Mouse (Mus musculus) hindbrain, embryonic 10.5 days (tissue): ENCODE measurements around the gene Sh3bgrl. TPM values are rescaled to one million over a fixed set of nuclear protein-coding genes. Genes with fewer than 3 reads are reported as not detected.
A peak's percentile ranks its signal among the peaks of the same experiment; 100 is the strongest.

Experiments used
- DNase-seq: peaks from one replicate; pipeline ENCODE4 v3.0.0-alpha.2; 2017; ENCODE audit warnings: low spot score
- H3K27ac ChIP-seq: fragments of 300-500 bp; sonication (generic); 2 replicates; pipeline ENCODE4 v1.5.1; 2016; ENCODE audit warnings: mild to moderate bottlenecking, moderate library complexity
- H3K27me3 ChIP-seq: fragments of 300-500 bp; sonication (generic); 2 replicates; pipeline ENCODE4 v1.6.1; 2016; ENCODE audit warnings: mild to moderate bottlenecking; ENCODE audit not compliant: poor library complexity, insufficient read depth, severe bottlenecking
- H3K36me3 ChIP-seq: fragments of 300-500 bp; sonication (generic); 2 replicates; pipeline ENCODE4 v1.6.1; 2016; ENCODE audit warnings: mild to moderate bottlenecking, moderate library complexity
- H3K4me1 ChIP-seq: fragments of 300-500 bp; sonication (generic); replicated peaks from 2 replicates; pipeline ENCODE4 v1.6.1; 2016; ENCODE audit warnings: mild to moderate bottlenecking
- H3K4me3 ChIP-seq: fragments of 300-500 bp; sonication (generic); 2 replicates; pipeline ENCODE4 v1.5.1; 2016; ENCODE audit warnings: mild to moderate bottlenecking, moderate library complexity
- H3K9me3 ChIP-seq: fragments of 300-500 bp; sonication (generic); 2 replicates; pipeline ENCODE4 v1.6.1; 2016; ENCODE audit warnings: mild to moderate bottlenecking, moderate library complexity
- WGBS: fragments of 180-500 bp; shearing (Covaris S2); methylation state at CpG from one replicate; pipeline ENCODE4 v1.1.7; 2016; 5-methylcytosine and 5-hydroxymethylcytosine counted together
- polyA plus RNA-seq: library from polyadenylated mRNA; unstranded; fragments of >200 nt; fragmentation: Nextera tagmentation; extraction: Ambion mirVana; gene quantifications from 2 replicates; pipeline ENCODE4 v1.2.1, GENCODE M21; 2016

Gene Sh3bgrl
- polyA plus RNA-seq, 1 experiment from 2014 or later, result 135 TPM

DNA sequence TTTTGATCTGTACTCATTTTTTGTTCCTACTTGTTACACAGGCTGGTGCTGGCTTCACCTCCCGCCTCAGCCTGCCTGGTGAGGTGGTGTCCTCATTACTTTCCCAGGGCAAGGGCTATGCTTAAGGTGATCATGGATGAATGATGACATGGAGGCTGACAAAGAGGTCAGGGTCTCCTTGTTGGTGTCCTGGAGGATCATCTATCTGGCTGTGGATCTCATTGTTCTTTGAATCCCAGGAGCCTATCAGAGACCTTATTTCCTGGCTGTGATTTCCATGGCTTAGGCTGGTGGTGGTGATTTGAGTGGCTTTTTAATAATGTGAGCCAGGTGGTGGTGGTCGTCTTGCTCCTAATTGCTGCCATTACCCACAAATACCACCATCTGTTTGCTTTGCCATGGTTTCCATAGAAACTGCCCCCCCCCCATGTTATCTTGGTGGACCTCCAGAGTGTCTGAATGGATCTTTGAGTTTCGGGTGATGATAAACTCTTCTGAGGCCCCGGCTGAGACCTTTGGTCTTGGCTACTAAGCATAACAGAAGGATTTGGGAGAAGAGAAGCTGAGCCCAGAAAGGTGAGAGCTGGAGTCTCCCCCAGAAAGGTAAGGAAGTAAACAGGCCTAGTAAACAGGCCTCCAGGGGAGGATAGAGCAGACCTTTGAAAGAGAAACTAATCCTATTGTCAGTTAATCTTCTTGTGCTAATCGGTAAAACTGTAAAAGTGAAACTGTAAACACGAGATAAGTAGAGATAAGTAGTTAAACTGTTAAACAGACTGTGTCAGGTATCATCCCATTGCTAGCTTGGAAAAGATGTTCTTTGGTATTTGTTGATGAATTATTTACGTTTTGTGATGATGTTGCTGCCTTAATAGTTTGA, 18.5 kb downstream of the Sh3bgrl start:
- peak; percentile 24 for DNase-seq
- 35% methylated on average over 7 of the region's 7 CpGs for WGBS
- H3K9me3 ChIP-seq, result no peaks in the 10 kb centered on the region

DNA sequence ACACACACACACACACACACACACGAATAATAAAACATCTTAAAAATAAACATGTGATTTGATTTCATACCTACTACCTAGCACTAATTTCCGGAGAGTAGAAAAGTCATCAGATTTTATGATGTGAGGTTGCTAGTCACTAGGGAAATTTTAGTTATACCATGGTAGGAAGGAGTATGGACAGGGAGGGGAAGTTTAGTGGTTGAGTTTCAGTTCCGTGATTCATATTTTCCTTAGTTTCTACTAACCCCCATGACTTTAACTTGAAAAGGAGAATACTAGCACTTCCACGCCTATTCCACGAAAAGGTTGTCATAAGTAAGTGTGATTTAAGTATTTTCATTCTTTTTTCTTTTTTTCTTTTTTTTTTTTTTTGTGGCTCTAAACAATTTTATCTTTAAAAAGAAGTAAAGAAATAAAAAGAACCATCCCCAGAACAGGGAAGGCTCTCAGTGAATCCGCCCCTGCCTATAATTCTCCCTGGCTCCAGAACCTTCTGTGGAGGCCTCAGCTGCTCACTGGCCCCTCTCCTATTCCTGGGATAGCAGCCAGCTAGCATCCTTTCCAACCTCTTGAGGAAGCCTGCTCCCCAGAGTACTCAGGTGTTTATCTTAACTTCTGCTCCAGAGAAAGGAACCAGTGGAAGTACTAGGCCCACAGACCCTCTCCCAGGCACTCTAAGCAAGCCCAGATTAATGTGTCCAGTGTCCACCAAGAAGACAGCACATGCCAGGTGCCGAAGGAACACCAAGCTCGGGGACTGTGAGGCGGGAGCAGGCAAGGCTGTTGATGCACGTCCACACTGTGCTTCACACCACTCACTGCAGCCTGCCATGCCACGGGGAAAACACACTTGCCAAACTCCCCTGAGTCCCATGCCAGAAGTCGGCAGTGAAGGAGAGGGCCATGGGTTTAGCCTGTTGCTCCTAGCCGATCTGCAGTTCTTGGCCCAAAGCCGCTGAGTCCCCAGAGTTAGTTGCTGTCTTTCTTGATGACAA, 25.0 kb downstream of the Sh3bgrl start:
- Histone ChIP-seq H3K27ac (no peak overlapping the region), H3K27me3 (no peaks in the 10 kb centered on the region), H3K4me1 (0 out of 2 replicates have a peak, but pooled peaks cover 5% of the 10 kb centered on the region), H3K9me3 (no peaks in the 10 kb centered on the region), H3K36me3 (peaks cover 3% of the 10 kb centered on the region; the same call in 1 of the 2 replicates), H3K4me3 (no peak overlapping the region)
- WGBS, result 81% methylated on average over 14 of the region's 14 CpGs
- no peak for DNase-seq

More for the DNA sequence above, 18.5 kb downstream of the Sh3bgrl start:
- Histone ChIP-seq H3K27me3 (no peaks in the 10 kb centered on the region), H3K27ac (no peak overlapping the region), H3K4me1 (peaks cover 7% of the 10 kb centered on the region; the same call in 1 of the 2 replicates), H3K4me3 (no peak overlapping the region), H3K36me3 (peaks cover 3% of the 10 kb centered on the region; the same call in 1 of the 2 replicates)

GRCm38 (mm10) chrX:109121161-109121560, 26.0 kb downstream of the Sh3bgrl start:
- WGBS, result 45% methylated on average over 9 of the region's 9 CpGs
- no peak overlapping the region for H3K4me3 ChIP-seq
- peaks cover 3% of the 10 kb centered on the region; the same call in 1 of the 2 replicates for H3K36me3 ChIP-seq
- no peaks in the 10 kb centered on the region for H3K9me3 ChIP-seq
- H3K27me3 ChIP-seq, result no peaks in the 10 kb centered on the region
- H3K4me1 ChIP-seq, result 0 out of 2 replicates have a peak, but pooled peaks cover 5% of the 10 kb centered on the region
- DNase-seq, result no peak
- no peak overlapping the region for H3K27ac ChIP-seq

GRCm38 (mm10) chrX:109122670-109123069, 27.5 kb downstream of the Sh3bgrl start:
- no peak overlapping the region for H3K27ac ChIP-seq
- H3K4me3 ChIP-seq, result no peak overlapping the region
- 0 out of 2 replicates have a peak, but pooled peaks cover 5% of the 10 kb centered on the region for H3K4me1 ChIP-seq
- WGBS, result 63% methylated on average over 1 of the region's 1 CpGs
- H3K9me3 ChIP-seq, result no peaks in the 10 kb centered on the region
- H3K27me3 ChIP-seq, result no peaks in the 10 kb centered on the region
- DNase-seq, result no peak
- H3K36me3 ChIP-seq, result peaks cover 3% of the 10 kb centered on the region; the same call in 1 of the 2 replicates

- Histone ChIP-seq H3K27ac (no peak overlapping the region), H3K9me3 (no peaks in the 10 kb centered on the region), H3K4me3 (no peak overlapping the region), H3K4me1 (0 out of 2 replicates have a peak, but pooled peaks cover 5% of the 10 kb centered on the region), H3K27me3 (no peaks in the 10 kb centered on the region), H3K36me3 (no peaks in the 10 kb centered on the region)
- DNase-seq, result no peak
Observed at GRCm38 (mm10) chrX:109123762-109124161, 28.6 kb downstream of the Sh3bgrl start.

DNA sequence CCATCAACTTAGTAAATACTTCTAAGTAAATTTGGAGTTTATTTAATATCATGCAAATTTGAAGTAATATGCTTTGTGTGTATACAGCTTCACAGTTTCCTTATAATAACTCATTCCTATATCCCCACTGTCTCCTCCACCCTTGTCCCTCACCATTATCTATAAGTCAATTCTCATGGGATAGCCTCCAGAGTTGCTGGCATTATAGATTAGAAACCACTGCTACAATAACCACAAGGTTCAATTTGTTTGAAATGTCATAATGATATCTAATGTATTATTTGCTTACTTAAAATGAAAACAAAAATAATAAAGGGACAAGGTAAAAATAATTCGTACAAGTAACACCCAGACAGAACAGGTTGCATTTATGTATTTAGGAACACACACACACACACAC, 31.7 kb downstream of the Sh3bgrl start:
- WGBS, result 91% methylated on average over 1 of the region's 1 CpGs
- no peaks in the 10 kb centered on the region for H3K9me3 ChIP-seq
- no peak overlapping the region for H3K27ac ChIP-seq
- DNase-seq, result no peak
- H3K4me3 ChIP-seq, result no peak overlapping the region
- H3K4me1 ChIP-seq, result 0 out of 2 replicates have a peak, but pooled peaks cover 3% of the 10 kb centered on the region
- H3K36me3 ChIP-seq, result no peaks in the 10 kb centered on the region
- no peaks in the 10 kb centered on the region for H3K27me3 ChIP-seq

DNA sequence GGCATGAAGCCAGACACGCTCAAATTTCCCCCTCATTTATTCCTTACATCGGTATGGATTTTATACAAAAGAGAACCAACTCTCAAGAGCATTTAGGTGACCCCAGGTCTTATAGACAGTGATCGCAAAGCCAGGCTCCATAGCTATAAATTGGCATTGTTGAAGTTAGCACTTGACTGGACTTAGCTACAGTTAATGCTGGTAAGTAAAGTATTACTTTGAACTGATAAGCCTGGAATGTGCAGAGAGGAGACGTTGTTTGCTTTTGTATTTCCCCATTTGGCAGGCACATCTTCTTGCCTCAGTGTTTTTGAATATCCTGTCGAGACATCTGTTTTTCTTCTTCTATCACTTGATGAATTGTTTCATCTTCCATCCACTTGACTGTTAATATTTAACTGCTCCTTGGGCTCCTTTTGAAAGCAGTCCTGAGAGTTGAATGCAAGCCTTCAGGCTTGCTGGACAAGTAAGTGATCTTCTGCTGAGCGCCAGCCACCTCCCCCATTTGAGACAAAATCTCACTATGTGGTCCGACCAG, 32.5 kb downstream of the Sh3bgrl start:
- Histone ChIP-seq H3K27me3 (no peaks in the 10 kb centered on the region), H3K36me3 (no peaks in the 10 kb centered on the region), H3K9me3 (no peaks in the 10 kb centered on the region), H3K4me1 (no peaks in the 10 kb centered on the region), H3K27ac (no peak overlapping the region), H3K4me3 (no peak overlapping the region)
- WGBS, result 77% methylated on average over 7 of the region's 7 CpGs
- DNase-seq, result no peak

DNA sequence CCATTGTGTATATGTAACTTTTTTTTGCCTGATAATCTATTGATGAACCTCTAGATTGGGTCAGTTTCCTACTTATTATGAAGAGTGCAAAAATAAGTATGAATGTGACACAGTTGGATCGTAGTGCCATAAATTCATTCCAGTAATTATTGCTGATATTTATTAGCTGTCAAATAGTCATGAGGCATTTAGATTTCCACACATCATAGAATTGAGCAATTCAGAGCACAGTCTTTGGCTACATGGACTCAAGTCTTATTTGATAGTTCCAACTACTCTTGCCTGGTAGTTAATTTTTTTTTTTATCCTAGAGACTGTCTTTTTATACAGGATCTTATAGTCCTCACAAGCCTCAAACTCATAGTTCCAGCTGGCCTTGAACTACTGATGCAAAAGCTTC, 34.9 kb downstream of the Sh3bgrl start:
- Histone ChIP-seq H3K9me3 (no peaks in the 10 kb centered on the region), H3K36me3 (no peaks in the 10 kb centered on the region), H3K27me3 (no peaks in the 10 kb centered on the region), H3K27ac (no peak overlapping the region), H3K4me1 (no peaks in the 10 kb centered on the region), H3K4me3 (no peak overlapping the region)
- DNase-seq, result no peak
- 91% methylated on average over 1 of the region's 1 CpGs for WGBS

DNA sequence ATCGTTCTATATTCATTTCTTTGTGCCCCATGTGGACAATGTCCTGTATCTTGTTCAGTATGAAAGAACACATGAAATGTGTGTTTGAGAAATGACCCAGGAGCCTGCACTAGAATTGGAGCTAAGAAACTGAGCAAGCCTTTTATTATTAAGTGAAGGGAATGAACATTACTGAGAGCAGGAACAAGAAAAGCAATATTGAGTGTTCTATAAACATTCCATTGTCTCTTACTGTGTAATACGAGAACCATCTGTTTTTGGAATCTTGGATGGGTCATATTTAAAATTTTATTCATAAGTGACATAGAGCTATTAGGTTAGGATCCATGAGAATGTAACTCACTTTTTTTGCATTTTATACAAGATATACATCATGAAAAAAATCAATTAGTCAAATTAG, 36.7 kb downstream of the Sh3bgrl start:
- Histone ChIP-seq H3K36me3 (no peaks in the 10 kb centered on the region), H3K9me3 (no peaks in the 10 kb centered on the region), H3K27ac (no peak overlapping the region), H3K4me1 (no peaks in the 10 kb centered on the region), H3K27me3 (no peaks in the 10 kb centered on the region), H3K4me3 (no peak overlapping the region)
- 94% methylated on average over 2 of the region's 2 CpGs for WGBS
- DNase-seq, result no peak

DNA sequence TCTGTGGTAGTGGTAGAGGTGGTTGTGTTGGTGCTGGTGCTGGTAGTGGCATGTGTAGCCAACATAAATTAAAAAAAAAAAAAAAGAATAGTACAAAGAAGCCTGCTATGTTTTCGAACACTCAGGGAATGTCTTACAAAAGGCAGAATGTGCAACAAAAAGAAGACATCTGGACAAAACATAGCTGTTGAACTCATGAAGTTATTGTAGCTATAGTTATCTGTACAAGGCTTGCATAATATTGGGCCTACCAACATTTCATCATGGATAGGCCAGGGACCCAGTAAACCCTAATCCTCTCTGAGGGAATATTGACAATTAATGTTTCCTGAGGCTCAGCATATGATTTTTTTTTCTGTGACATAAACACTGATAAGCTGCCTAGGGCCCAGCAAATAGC, 37.3 kb downstream of the Sh3bgrl start:
- Histone ChIP-seq H3K36me3 (no peaks in the 10 kb centered on the region), H3K27ac (no peak overlapping the region), H3K4me1 (no peaks in the 10 kb centered on the region), H3K4me3 (no peak overlapping the region), H3K9me3 (no peaks in the 10 kb centered on the region), H3K27me3 (no peaks in the 10 kb centered on the region)
- DNase-seq, result no peak
- WGBS, result 87% methylated on average over 1 of the region's 1 CpGs

GRCm38 (mm10) chrX:109133500-109133899, 38.3 kb downstream of the Sh3bgrl start:
- no peaks in the 10 kb centered on the region for H3K27me3 ChIP-seq
- no peak for DNase-seq
- WGBS, result 83% methylated on average over 2 of the region's 2 CpGs
- H3K4me3 ChIP-seq, result no peak overlapping the region
- H3K36me3 ChIP-seq, result no peaks in the 10 kb centered on the region
- H3K4me1 ChIP-seq, result no peaks in the 10 kb centered on the region
- H3K9me3 ChIP-seq, result no peaks in the 10 kb centered on the region
- H3K27ac ChIP-seq, result no peak overlapping the region

- no peak overlapping the region for H3K4me3 ChIP-seq
- H3K27me3 ChIP-seq, result no peaks in the 10 kb centered on the region
- no peaks in the 10 kb centered on the region for H3K4me1 ChIP-seq
- H3K36me3 ChIP-seq, result no peaks in the 10 kb centered on the region
- H3K27ac ChIP-seq, result no peak overlapping the region
- no peak for DNase-seq
- H3K9me3 ChIP-seq, result no peaks in the 10 kb centered on the region
Observed at GRCm38 (mm10) chrX:109136306-109136705, 41.1 kb downstream of the Sh3bgrl start.
